Mouse (Mus musculus) left cerebral cortex, adult 11 months (tissue): Measurements from ENCODE around the gene Rsl1d1.

Source experiments
- DNase-seq: peaks from one replicate; pipeline ENCODE4 v3.0.0; 2022; ENCODE audit warnings: low spot score

Rsl1d1 gene

DNA sequence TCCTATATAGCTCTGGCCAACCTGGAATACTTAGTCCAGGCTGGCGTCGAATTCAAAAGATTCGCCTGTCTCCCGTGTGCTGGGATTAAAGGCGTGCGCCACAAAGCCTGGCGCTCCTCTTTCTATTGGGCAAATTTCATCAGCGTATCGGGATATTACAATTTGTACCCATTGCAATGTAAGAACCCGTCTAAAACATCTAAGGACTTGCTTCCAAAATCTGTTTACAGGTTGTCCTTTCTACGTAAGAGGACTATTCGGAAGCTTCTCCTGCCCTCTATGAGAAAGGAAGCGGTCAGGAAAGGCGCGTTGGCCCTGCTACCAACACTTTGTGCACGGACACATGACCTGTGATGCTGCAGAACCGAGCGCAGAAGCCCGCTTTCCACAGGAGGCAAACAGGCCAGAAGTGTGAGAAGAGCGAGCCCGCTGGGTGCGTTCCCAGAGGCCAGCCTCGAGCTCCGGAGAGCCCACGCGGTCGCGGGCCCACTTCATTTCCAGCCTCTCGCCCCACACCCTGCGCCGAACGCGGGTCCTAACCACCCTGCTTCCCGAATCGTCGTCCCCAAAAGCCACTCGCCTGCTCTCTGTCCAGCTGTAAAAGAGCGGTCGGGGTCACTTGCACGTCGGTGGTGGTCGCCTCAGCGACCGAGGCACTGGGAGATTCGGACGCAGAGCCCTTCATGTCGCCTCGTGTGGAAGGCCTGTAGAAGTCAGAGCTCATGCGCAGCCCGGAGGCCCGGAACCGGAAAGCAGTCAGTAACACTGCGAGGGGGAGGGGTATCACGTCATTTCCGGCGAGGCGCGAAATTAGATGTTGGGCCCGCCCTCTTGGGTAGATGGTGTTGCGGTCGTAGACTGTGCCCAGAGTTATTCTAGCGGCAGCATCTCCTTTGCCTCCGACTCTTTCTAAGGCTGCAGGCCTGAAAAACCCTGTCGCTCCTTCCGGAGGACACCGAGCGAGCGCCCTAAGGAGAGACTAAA, at the start of gene Rsl1d1:
Gene Rsl1d1 (minus strand): TSS at position 761 of the 984 bp plus-strand sequence.
- peak; percentile 87 for DNase-seq

DNA sequence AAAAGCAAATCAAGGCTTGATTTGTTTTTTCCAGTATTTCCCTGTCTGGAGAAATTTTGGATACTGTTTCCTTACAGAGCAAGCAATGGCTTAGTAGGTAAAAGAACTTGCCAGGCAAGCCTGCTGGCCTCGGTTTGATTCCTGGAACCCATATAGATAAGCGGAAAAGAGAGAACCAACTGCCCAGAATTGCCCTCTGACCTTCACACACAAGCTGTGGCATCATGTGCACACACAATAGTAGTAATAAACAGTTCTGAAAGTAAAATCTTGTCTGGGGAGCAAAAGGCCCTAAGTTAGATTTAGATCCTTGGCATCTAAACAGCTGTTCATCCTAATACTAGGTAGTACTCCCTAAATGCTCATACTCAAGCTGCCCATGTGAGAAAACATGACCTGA, 44.7 kb upstream of the Rsl1d1 start:
- no peak for DNase-seq

DNA sequence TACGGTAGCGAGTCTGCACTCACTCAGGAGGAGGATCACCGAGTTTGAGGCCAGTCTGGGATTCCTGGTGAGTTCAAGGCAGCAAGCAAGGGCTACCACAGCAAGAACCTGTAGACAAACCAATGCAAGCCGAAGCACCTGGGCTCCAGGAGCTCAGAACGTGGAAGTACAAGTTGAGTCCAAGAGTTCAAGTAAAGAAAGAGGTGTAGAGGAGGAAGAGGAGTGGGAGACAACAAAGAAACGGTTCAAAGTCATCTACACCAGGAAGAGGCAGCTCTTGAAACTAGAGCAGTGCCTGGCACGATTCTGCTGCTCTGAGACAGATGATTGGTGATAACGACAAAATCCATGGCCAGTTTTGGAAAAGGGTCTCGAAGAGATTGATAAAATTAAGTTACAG, 42.6 kb upstream of the Rsl1d1 start:
- DNase-seq = no peak

DNA sequence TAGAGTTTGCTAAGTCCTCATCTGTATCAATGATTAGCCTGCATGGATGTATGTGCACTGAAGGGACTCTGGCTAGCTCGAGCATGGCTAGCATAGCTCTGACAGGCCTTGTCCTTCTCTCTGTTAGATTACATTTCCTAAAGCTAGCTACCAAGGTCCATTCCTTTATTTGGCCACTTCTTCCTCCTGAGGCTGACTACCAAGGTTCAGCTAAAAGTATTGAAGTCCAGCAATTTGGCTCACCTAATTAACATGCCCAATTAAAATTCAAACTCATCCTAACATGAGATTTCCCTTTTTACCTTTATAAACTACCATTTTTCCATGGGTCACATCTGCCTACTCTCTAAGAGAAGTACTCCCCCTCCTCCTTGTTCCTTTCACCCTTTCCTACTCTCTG, 39.3 kb upstream of the Rsl1d1 start:
- DNase-seq = no peak

DNA sequence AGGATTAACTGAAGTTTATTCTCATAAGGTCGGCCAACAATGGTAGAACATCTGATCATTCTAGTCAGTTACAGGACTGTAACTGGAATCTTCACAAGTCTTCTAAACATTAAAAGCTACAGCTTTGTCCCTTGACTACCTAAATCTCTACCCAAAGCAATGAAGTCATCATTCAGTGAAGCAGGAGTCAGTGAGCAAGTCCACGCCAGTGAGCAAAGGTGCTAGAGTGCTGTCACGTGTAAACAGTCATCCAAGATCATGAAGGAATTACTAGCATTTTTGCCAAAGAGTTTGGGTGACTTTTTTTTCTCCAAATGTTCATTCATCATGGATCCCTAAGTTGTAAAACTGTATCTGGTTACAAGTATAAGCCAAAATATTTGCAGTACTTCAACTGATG, 14.7 kb upstream of the Rsl1d1 start:
- no peak for DNase-seq

DNA sequence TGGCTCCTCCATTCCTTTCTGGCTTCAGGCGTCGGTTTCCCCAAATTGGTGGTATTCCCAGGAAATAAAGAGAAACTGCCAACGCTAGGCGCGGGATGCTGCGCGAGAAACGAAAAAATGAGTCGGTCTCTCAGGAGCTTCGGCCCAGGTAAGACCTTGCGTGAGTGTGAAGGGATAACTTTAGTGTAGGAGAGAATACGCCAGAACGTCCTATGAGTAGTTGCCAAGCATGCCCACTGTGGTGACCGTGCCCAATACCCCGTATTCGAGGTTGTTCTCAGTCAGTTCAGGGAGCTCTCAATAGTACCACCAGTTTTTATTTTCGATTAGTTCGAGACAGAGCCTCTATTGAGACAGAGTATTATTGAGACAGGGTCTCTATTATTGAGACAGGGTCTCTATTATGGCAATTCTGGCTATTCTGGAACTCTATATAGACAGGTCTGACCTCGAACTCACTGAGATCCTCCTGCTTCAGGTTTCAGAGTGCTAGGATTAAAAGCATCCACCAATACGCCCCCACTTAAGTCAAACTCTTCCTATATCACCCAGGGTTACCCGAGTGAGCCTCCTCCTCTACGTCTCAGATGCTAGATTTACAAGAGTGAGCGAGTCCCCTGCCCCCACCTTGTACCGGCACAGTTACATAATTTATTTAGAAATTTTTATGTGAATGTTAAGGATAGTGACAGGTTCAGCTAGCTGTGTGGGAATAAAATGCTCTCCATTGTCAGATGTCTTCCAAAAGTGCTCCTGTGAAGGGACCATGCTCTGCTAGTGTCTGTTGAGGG, 664 bp upstream of the Rsl1d1 start:
- DNase-seq = no peak

DNA sequence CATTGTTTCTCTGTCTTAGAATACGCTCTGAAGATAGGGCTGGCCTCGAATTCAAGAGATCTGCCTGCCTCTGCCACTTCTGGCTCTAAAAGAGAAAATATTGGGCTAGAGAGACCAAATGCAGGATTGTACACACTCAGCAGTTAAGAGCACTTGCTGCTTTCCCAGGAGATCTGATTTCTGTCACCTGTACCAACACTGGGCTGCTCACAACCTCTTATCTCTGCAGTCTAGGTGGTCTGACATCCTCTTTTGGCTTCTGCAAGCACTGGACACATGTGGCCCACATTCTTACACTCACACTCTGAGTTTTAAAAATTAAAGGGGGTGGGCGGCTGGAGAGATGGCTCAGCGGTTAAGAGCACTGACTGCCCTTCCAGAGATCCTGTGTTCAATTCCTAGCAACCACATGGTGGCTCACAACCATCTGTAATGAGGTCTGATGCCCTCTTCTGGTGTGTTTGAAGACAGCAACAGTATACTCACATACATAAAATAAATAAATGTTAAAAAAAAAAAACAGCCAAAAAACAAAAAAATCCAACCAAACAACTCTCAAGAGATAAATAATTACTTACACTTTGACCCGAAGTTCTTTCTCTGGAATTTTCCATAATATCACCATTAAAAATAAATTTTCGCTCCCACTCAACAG, 1.3 kb downstream of the Rsl1d1 start:
- no peak for DNase-seq

DNA sequence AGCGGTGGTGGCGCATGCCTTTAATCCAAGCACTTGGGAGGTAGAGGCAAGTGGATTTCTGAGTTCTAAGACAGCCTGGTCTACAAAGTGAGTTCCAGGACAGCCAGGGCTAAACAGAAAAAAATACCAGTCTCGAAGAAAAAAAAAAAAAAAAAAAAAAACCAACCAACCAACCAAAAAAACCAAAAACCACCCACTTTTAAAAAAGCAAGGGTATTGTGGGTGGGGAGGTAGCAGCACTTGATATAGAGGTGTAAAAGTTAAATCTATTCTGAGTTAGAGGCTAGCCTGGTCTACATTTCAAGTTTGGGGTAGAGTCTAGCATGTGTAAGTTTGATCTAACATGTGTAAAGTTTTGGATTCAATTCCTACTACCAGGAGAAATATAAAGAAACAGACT, 2.9 kb downstream of the Rsl1d1 start:
- DNase-seq = no peak

DNA sequence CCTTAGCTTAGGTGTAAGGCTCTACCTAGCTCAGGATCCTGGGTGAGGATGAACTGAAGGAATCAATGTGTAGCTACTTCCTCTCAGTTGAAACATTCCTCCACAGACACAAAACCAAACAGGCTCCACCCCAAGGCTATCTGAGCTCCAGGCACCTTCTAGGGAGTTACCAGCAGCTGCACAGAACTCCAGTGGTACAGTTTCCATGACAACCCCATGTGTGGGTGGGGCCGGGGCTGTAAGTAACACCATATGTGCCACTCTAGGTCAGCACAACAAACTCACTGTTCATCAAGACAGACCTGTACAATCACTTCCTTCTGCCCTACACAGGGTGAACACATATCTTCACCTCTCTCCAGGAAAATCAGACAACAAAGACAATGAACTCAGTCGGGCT, 4.7 kb downstream of the Rsl1d1 start:
- no peak for DNase-seq

DNA sequence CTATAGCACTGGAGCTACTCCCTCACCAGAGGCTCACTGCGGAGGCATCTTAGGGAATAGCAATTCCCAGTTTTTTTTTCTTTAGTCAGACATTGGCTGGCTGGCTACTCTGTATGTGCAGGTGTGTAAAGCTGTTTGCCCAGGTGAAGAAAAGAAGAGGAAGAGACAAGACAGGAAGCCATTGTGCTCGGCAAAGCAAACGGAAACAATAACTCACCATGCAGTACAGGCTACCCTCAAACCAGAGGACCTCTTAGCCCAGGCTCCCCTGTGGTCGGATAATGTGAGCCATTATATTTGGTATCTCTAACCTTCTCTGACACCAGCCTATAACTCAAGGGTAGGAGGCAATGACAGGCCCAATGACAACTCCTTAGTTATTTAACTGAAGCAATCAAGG, 6.1 kb downstream of the Rsl1d1 start:
- no peak for DNase-seq

DNA sequence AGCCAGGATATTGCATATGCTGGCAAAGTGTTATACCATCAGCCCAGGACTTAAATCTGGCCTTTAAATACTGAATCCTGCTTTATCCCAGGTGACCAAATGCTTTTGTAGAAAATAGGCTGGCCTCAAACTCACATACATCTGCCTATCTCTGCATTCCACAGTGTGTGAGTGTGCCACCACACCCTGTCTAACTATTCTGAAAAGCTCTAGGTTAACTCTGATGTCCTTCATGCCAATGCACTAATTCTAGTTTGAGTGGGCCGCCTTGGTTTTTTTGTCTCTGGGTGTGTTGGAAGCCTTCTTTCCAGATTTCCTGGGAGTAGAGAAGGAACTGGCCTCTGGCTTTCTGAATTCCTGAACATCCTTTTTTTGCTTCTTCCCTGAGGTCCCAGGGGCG, 9.9 kb downstream of the Rsl1d1 start:
- no peak for DNase-seq

DNA sequence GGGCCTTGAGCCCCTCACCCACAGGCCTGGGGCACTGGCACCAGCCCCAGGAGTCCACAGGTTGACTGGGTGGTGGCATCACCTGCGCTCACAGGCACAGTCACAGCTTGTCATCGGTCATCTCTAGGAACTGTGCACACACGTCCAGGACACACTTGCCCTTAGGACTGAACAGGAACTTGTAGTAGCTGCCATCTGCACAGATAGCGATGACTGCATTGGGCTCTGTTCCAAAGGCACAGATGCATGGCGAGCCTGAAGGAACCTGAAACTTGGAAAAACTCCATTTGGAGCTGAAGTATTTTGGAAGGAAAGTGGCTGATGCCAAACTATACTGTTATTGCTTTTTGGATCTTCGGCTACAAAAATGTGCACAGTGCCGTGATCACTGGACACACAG, 13.0 kb downstream of the Rsl1d1 start:
- DNase-seq = no peak

DNA sequence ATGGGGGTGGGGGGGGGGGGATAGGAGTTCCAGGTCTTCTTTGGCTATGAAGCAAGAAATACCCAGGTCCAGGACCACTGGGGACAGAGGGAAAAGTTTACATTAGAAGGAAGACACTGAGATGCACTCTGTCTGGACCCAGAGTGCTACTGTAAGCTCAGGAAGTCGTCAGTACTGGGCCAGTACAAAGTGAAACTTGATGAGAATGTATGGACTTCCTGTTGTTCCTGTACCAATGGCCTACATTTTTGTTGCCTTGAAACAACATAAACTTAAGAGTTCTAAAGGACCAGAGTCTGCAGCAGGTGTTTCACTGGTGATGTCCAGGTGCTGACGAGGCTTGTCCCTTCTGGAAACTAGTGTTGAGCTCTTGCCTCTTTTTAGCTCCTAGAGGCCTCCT, 25.7 kb downstream of the Rsl1d1 start:
- no peak for DNase-seq

DNA sequence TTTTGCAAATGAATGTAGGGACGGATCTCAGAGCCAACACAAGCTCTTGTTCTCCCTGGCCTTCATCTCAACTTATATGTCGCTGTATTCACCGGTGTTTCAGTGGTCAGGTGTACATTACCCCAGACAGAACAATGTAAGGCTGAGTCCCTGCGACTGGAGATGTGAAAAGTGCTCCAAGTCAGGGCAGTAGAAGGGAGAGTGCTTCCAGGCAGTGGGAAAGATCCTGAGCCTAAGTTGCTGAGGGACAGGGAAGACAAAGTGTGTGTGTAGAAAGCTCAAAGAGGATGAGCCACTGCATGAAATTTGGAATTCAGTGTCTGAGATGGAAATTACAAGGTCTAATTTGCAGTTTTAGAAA, 26.3 kb downstream of the Rsl1d1 start:
- DNase-seq = no peak

DNA sequence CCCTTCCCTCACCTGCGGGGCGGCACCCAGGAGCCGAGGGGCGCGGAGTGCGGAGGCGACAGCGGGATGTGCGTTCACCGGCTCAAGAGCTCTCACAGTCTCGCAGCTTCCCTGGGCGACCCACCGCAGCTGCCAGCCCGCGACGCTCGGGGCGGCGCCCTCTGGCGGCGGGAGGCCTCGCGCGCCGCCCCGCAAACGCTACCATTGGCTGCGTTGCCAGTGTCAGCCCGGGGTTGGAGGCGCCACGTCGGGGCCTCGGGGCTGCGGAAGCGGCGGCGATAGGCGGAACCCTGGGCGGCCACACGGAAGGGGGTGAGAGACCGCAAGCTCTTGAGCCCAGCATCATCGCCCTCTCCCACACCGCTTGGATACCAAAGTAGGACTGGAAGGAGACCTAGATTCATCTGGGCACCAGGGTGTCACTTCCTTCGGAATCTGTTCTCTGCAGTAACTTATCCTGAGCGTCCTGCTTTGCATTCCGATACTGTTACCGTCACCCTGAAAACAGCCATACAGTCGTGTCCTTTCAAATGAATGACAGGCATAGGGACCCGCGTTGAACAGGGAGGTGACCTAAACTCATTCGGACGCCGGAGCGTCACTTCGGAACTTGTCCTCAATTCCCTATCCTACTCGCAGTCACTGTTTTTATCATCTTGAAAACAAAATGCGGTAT, 26.8 kb downstream of the Rsl1d1 start, which contains the start of gene Zc3h7a:
Gene Zc3h7a (minus strand): TSS at position 186 of the 676 bp plus-strand sequence.
- peak; percentile 84 for DNase-seq

DNA sequence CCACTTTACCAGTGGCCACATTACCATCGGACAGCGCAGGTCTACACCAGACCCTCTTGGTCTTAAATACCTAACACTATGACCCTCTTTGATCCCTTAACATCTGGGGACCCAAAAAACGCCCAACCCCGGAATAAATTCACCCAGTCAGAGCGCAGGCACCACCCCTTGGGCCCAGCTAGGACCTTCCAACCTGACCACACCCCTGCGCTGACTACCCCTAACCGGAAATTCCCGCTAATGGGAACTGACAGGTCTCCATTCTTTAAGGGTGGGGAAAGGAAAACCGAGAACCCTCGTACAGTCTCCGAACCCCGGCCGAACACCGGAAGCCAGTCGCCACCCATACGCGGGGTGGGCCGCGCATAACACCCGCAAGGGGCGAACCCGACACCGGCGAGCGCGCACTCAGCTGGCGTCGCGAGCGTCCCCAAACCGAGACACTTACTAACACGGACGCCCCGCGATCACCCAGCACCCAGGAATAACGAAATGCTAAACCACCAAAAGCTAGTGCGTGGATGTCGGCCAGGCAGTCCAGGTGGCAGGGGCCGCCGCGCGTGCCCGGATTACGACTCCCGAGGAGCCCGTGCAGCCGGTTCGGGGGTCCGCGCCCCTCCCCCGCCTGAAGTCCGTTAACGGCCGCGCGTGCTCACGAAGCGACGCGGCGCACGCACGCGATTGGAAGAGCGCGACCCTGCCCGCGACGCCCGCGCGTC, 27.5 kb downstream of the Rsl1d1 start:
- DNase-seq = no peak

DNA sequence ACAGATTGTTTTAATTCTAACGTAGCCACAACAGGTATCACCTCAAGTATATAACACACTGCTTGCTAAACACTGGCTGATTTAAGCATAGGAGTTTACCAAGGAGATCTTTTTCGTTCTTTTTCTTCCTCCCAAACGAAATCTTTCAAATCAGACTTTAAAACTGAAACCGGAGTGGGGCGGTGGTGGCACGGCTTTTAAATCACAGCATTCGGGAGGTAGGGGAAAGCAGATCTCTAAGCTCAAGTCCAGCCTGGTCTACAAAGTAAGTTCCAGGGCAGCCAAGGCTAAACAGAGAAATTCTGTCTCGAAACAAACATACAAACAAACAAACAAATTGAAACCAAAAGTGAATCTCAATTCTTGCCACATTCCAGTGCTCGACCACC, 28.0 kb downstream of the Rsl1d1 start:
- DNase-seq = no peak

DNA sequence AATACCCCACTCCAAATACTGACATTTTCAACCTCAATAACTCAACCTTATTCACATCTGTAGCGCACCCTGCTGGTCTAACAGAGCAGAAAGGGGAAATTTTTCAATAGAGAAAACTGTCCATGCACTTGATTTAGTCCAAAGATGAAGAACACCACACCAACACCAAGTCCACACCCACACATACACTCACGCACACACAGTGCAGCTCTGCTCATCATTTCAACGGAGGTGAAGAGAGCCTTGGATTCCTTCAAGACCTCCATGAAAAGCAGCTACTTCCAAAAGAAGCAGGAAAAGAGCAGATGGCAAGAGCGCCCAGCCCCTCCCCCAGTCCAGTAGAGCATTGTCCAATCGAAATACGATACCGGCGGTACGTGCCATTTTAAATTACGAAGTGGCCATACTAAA, 28.5 kb downstream of the Rsl1d1 start:
- peak; percentile 31 for DNase-seq

DNA sequence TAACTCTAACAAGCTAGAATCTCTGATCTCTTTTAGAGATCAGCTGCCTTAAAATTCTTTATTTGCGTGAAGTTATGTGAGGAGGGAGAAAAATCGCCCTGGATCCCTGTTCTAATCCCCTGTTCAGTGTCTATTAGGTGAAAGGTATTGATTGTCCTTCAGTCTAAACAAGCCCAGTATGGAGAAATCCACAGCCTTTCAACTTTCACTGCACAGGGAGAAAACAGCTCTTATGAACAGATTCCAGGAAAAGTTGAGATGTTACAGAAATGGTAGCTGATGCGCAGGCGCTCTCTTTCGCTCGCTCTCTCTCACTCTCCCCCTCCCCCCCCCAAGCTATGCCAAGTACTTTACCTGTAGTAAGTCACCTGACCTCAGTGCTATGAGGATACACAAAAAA, 31.5 kb downstream of the Rsl1d1 start:
- no peak for DNase-seq

DNA sequence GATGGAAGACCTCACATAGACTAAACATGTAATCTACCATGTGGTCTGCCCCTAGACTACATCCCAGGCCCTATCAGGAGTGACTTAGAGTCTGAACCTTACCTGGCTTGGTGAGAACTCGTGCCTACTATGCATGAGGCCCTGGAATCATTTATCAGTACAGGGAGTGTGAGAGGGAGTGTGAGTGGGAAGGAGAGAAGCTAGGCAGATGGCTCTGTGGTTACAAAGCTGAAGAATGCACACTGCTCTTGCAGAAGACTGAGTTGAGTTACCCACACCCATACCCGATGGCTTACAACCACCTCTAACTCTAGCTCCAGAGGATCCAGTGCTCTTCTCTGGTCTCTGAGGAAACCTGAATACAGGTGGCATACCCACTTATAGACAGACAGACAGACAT, 36.7 kb downstream of the Rsl1d1 start:
- no peak for DNase-seq

DNA sequence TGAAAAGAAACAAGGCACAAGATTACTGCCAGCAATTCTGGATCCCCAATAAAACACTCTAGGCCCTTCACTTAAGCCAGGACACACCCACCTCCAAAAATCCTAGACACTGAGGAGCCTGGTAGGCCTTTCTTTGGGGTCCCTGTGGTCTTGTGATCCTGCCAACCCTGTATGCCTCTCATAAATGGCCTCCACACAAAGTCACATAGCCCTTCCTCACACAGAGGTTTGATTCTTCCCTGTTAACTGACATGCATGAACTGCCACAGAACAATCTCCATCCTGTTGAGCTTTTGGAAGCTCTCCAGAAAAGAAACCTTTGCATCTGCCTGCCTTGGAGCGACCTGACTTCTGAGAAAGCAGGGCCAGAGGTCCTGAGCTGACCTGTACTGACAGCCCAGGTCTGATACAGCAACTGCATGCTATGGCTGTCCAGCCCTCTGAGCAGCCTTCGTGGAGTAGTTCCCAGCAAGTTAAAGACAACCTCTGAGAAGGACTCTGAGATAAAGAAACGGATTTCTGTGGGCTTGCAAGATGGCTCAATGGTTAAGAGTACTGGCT, 38.4 kb downstream of the Rsl1d1 start:
- no peak for DNase-seq
